Mouse (Mus musculus): ENCODE data around the gene Kcnd1. TPM values are rescaled to one million over a fixed set of nuclear protein-coding genes. Genes with fewer than 3 reads are reported as not detected.
A peak's percentile ranks its signal among the peaks of the same experiment; 100 is the strongest.

The Kcnd1 gene
- polyA plus RNA-seq (2014; fragmentation: Nextera tagmentation; extraction: Ambion mirVana), result 0.84 and 0.94 TPM in 2 replicates

DNA sequence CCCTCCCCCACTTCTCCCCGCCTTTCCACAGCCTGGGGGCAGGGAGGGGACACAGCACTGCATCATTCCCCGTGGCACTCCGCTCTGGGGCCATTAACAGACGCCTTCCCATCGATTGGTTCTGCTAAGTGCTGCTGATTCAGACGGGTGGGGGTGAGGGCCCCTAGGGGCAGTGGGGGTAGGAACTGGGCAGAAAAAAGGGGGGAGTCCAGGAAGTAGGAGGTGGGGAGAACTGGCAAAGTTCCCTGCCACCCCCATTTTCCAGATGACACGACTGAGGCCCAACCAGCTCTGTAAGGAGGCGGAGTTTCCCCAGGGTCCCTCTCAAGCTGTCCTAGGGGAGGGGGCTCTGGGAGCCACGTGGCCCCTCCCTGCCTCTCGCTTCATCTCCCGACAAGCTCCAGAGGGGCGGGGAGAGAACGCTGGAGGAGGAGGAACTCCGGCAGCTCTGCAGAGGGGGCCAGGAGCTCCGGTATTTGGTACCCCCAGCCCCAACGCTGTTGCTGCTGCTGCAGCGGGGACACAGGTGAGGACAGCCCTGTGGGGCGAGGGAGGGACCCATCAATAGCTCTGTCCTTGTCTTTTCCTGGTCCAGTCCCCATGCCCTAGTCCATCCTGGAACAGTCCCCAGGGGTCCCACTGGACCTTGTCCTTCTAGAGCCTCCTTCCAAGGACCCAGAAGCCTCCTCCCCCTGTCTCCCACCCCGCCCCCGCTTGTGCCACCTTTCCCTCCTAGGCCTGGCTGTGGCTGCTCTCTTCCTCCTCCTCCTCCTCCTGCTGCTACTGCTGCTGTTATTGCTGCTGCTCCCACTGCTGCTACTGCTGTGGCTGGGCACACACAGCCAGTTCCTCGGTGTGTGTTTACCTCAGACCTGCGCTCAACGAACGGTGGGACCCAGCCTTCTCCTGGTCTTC, at the start of gene Kcnd1:
TSS of gene Kcnd1 (plus strand) at position 425 of the 915 bp plus-strand sequence.
- Histone ChIP-seq H3K4me1 (replicated peaks; ENCODE audit: control insufficient read depth, insufficient read depth, low read length) (no peaks in the 10 kb centered on the region), H3K9ac (ENCODE audit: low read depth, low read length) (peak within 1 kb of the TSS; percentile 34; the same call in 1 of the 2 replicates), H3K36me3 (ENCODE audit: control insufficient read depth, insufficient read depth, low read length) (no peaks in the 10 kb centered on the region; the same call in 1 of the 2 replicates), H3K4me2 (peak within 1 kb of the TSS; percentile 65), H3K27me3 (replicated peaks; ENCODE audit: control insufficient read depth, insufficient read depth, low read length) (no peaks in the 10 kb centered on the region), H3K9me3 (ENCODE audit: control insufficient read depth, low read length) (no peaks in the 10 kb centered on the region), H3K4me3 (ENCODE audit: low read depth, low read length) (peak within 1 kb of the TSS; percentile 35), H3K27ac (ENCODE audit: low read depth, low read length) (no peak within 1 kb of the TSS)
- ATAC-seq (replicated peaks; ENCODE audit: low FRiP score) (peak; percentile 53), DNase-seq (ENCODE audit: low spot score) (no peak)
- WGBS, result 16% methylated on average over 18 of the region's 24 CpGs

GRCm38 (mm10) chrX:7772766-7773165, 49.3 kb upstream of the Kcnd1 start:
- H3K9ac ChIP-seq (ENCODE audit: low read depth, low read length), result no peak overlapping the region
- 49% methylated on average over 2 of the region's 2 CpGs for WGBS
- DNase-seq (ENCODE audit: low spot score) (no peak), ATAC-seq (replicated peaks; ENCODE audit: low FRiP score) (no peak)
- H3K36me3 ChIP-seq (ENCODE audit: control insufficient read depth, insufficient read depth, low read length), result peaks cover 2% of the 10 kb centered on the region; the same call in 1 of the 2 replicates
- no peak overlapping the region for H3K4me2 ChIP-seq
- no peaks in the 10 kb centered on the region for H3K27me3 ChIP-seq (replicated peaks; ENCODE audit: control insufficient read depth, insufficient read depth, low read length)
- no peaks in the 10 kb centered on the region; the same call in 1 of the 2 replicates for H3K4me1 ChIP-seq (replicated peaks; ENCODE audit: control insufficient read depth, insufficient read depth, low read length)
- H3K4me3 ChIP-seq (ENCODE audit: low read depth, low read length), result no peak overlapping the region
- no peaks in the 10 kb centered on the region for H3K9me3 ChIP-seq (ENCODE audit: control insufficient read depth, low read length)
- no peak overlapping the region for H3K27ac ChIP-seq (ENCODE audit: low read depth, low read length)

DNA sequence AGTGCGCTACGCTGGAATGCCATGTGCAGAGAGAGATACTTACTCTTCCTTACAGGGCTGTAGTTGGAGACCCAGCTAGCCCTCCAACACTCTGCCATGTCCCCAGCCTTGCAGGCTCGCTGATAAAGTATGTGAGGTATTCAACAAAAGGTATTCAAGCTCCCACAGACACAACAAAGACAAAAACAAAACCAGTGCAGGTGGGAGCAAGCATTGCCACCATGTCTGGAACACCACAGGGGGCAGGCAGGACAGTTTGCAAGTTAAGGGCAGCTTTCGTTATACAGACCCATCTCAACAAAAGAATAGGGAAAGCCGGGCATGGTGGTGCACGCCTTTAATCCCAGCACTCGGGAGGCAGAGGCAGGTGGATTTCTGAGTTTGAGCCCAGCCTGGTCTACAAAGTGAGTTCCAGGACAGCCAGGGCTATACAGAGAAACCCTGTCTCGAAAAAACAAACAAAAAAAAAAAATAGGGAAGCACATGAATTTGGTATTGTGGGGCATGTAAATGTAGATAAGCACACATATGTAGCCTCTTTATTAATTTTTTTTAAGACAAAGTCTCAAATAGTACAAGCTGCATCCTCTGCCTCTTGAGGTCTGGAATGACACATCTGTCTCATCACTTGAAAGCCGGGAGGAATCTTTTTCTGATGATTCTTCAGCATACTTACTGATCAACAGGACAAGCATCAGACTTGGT, 46.4 kb upstream of the Kcnd1 start:
- DNase-seq (ENCODE audit: low spot score) (no peak), ATAC-seq (replicated peaks; ENCODE audit: low FRiP score) (no peak)
- Histone ChIP-seq H3K4me2 (no peak overlapping the region), H3K9ac (ENCODE audit: low read depth, low read length) (no peak overlapping the region), H3K9me3 (ENCODE audit: control insufficient read depth, low read length) (no peaks in the 10 kb centered on the region), H3K27ac (ENCODE audit: low read depth, low read length) (no peak overlapping the region), H3K27me3 (replicated peaks; ENCODE audit: control insufficient read depth, insufficient read depth, low read length) (no peaks in the 10 kb centered on the region), H3K4me3 (ENCODE audit: low read depth, low read length) (no peak overlapping the region), H3K36me3 (ENCODE audit: control insufficient read depth, insufficient read depth, low read length) (no peaks in the 10 kb centered on the region; the same call in 1 of the 2 replicates), H3K4me1 (replicated peaks; ENCODE audit: control insufficient read depth, insufficient read depth, low read length) (no peaks in the 10 kb centered on the region; the same call in 1 of the 2 replicates)
- 68% methylated on average over 9 of the region's 9 CpGs for WGBS

DNA sequence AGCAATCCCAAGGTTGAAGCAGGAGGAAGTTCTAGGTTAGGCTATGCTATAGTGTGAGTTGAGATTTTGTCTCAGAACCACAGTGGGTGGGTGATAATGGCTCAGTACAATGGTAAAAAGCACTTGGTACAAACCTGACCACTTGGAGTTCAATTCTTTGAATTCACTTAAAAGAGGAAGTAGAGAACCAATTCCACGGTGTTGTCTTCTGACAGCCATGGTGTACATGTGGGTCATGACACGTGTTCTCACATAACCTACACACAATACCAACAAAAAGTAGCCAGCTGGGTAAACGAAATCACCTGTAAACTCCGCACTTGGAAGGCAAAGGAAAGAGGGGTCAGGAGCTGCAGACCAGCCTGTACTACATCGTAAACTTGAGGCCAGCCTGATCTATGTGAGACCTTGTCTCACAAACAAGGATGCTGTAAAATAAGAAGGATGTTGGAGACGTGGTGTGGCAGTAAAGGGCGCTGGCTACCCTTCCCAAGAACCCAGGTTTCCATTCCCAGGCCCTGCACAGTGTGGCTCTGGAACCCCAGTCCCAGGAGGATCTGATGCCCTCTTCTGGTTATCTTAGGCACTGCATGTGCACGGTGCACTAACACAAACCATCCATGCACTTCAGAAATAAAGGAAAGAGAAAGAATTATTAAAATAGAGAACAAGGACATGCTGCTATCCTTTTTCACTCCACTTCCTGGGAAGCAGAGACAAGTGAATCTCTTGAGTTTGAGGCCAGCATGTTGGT, 45.6 kb upstream of the Kcnd1 start:
- WGBS, result 41% methylated on average over 8 of the region's 8 CpGs
- DNase-seq (ENCODE audit: low spot score) (no peak), ATAC-seq (replicated peaks; ENCODE audit: low FRiP score) (peak; percentile 67)
- Histone ChIP-seq H3K27me3 (replicated peaks; ENCODE audit: control insufficient read depth, insufficient read depth, low read length) (no peaks in the 10 kb centered on the region), H3K9ac (ENCODE audit: low read depth, low read length) (no peak overlapping the region), H3K9me3 (ENCODE audit: control insufficient read depth, low read length) (no peaks in the 10 kb centered on the region), H3K4me3 (ENCODE audit: low read depth, low read length) (no peak overlapping the region), H3K27ac (ENCODE audit: low read depth, low read length) (peak overlapping the region; percentile 25; the same call in 1 of the 2 replicates), H3K4me1 (replicated peaks; ENCODE audit: control insufficient read depth, insufficient read depth, low read length) (no peaks in the 10 kb centered on the region; the same call in 1 of the 2 replicates), H3K4me2 (no peak overlapping the region), H3K36me3 (ENCODE audit: control insufficient read depth, insufficient read depth, low read length) (no peaks in the 10 kb centered on the region; the same call in 1 of the 2 replicates)

DNA sequence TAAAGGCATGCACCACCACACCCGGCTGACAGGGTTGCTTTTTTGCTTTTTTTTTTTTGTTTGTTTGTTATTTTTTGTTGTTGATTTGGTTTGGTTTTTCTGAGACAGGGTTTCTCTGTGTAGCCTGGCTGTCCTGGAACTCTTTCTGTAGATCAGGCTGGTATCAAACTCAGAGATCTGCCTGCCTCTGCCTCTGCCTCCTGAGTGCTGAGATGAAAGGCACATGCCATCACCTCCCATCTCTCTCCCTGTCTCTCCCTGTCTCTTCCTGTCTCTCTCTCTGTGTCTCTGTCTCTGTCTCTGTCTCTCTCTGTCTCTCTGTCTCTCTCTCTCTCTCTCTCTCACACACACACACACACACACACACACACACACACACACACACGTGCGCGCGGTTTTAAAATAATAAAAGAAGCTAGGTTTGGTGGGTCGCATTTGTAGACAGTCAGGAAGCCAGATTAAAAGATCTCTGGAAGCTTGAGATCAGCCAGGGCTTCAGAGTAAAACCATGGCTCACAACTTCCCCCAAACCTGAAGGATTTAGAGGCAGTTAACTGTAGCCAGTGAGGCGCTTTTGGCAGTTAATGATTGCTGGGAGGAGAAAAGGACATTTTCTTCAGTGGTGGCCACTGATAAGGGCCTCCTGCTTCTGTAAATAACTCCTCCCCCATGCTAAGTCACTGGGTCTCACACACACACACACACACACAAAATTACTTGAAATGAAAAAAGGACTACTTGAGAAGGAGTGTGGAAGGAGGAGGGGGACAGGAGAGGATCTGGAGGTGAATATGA, 43.4 kb upstream of the Kcnd1 start:
- Histone ChIP-seq H3K27ac (ENCODE audit: low read depth, low read length) (peak overlapping the region; percentile 90), H3K36me3 (ENCODE audit: control insufficient read depth, insufficient read depth, low read length) (no peaks in the 10 kb centered on the region; the same call in 1 of the 2 replicates), H3K4me3 (ENCODE audit: low read depth, low read length) (no peak overlapping the region), H3K27me3 (replicated peaks; ENCODE audit: control insufficient read depth, insufficient read depth, low read length) (no peaks in the 10 kb centered on the region), H3K9ac (ENCODE audit: low read depth, low read length) (no peak overlapping the region), H3K4me1 (replicated peaks; ENCODE audit: control insufficient read depth, insufficient read depth, low read length) (no peaks in the 10 kb centered on the region; the same call in 1 of the 2 replicates), H3K9me3 (ENCODE audit: control insufficient read depth, low read length) (no peaks in the 10 kb centered on the region), H3K4me2 (peak overlapping the region; percentile 46)
- ATAC-seq (replicated peaks; ENCODE audit: low FRiP score) (peak; percentile 81), DNase-seq (ENCODE audit: low spot score) (no peak)
- WGBS, result 47% methylated on average over 7 of the region's 7 CpGs

GRCm38 (mm10) chrX:7779294-7779693, 42.8 kb upstream of the Kcnd1 start:
- Histone ChIP-seq H3K9me3 (ENCODE audit: control insufficient read depth, low read length) (no peaks in the 10 kb centered on the region), H3K27ac (ENCODE audit: low read depth, low read length) (peak overlapping the region; percentile 90), H3K4me1 (replicated peaks; ENCODE audit: control insufficient read depth, insufficient read depth, low read length) (no peaks in the 10 kb centered on the region; the same call in 1 of the 2 replicates), H3K36me3 (ENCODE audit: control insufficient read depth, insufficient read depth, low read length) (no peaks in the 10 kb centered on the region; the same call in 1 of the 2 replicates), H3K4me3 (ENCODE audit: low read depth, low read length) (no peak overlapping the region), H3K27me3 (replicated peaks; ENCODE audit: control insufficient read depth, insufficient read depth, low read length) (no peaks in the 10 kb centered on the region), H3K9ac (ENCODE audit: low read depth, low read length) (peak overlapping the region; percentile 40), H3K4me2 (peak overlapping the region; percentile 46)
- ATAC-seq (replicated peaks; ENCODE audit: low FRiP score) (peak; percentile 69), DNase-seq (ENCODE audit: low spot score) (no peak)
- 17% methylated on average over 3 of the region's 3 CpGs for WGBS

GRCm38 (mm10) chrX:7782603-7783092, 39.4 kb upstream of the Kcnd1 start:
- Histone ChIP-seq H3K4me1 (replicated peaks; ENCODE audit: control insufficient read depth, insufficient read depth, low read length) (no peaks in the 10 kb centered on the region; the same call in 1 of the 2 replicates), H3K9ac (ENCODE audit: low read depth, low read length) (no peak overlapping the region), H3K27ac (ENCODE audit: low read depth, low read length) (no peak overlapping the region), H3K4me2 (no peak overlapping the region), H3K36me3 (ENCODE audit: control insufficient read depth, insufficient read depth, low read length) (no peaks in the 10 kb centered on the region), H3K4me3 (ENCODE audit: low read depth, low read length) (no peak overlapping the region), H3K27me3 (replicated peaks; ENCODE audit: control insufficient read depth, insufficient read depth, low read length) (no peaks in the 10 kb centered on the region), H3K9me3 (ENCODE audit: control insufficient read depth, low read length) (no peaks in the 10 kb centered on the region)
- no peak for DNase-seq (ENCODE audit: low spot score)
- no peak for ATAC-seq (replicated peaks; ENCODE audit: low FRiP score)
- WGBS, result 78% methylated on average over 4 of the region's 4 CpGs

Data from liver, embryonic 11.5 days (tissue).